Comparison of ENCODE assay signal across 12 mouse cellular contexts in genomic region chr10:86330993-86331680, GRCm38 (mm10). TPM values are rescaled to one million over a fixed set of nuclear protein-coding genes. Genes with fewer than 3 reads are reported as not detected.
DNase-seq lines count a peak whose midpoint lies in the region; ATAC-seq and TF ChIP-seq lines count a peak whose summit lies in the region.
"Had no signal": no experiment of that assay in that cellular context is flagged by ENCODE, and none has a peak within 500 bp of the region (broad histone marks: within the 10 kb centered on the region; RNA-seq: fewer than 3 reads in every experiment).

No protein-coding gene starts in this region.

- H3K4me2 ChIP-seq in liver, embryonic 13.5 days: no peak overlapping the region

- H3K9me3 ChIP-seq in liver, embryonic 13.5 days (replicated peaks): no peaks in the 10 kb centered on the region
- H3K9me3 ChIP-seq: megakaryocyte, embryonic 14.5 days had no signal

- H3K27ac ChIP-seq in left cerebral cortex, adult 2 months: peak overlapping the region; percentile 74
- H3K27ac ChIP-seq in embryonic fibroblast, embryonic 13.5 days (ENCODE audit: insufficient read depth, low read length): peak overlapping the region; percentile 63
- H3K27ac ChIP-seq in liver, embryonic 13.5 days: peak overlapping the region; percentile 51

- whole genome bisulfite sequencing in liver, embryonic 13.5 days (ENCODE audit: insufficient replicate concordance): 59% methylated on average over 5 of the region's 5 CpGs

- no peak overlapping the region for H3K4me3 ChIP-seq in left cerebral cortex, adult 2 months
- no peak overlapping the region for H3K4me3 ChIP-seq in embryonic fibroblast, embryonic 13.5 days (ENCODE audit: insufficient read depth, low read length)
- no peak overlapping the region for H3K4me3 ChIP-seq in liver, embryonic 13.5 days (replicated peaks)
- H3K4me3 ChIP-seq: megakaryocyte, embryonic 14.5 days had no signal

- no peaks in the 10 kb centered on the region for H3K36me3 ChIP-seq in liver, embryonic 13.5 days

- H3K4me1 ChIP-seq in embryonic fibroblast, embryonic 13.5 days (ENCODE audit: control insufficient read depth, insufficient read depth, low read length): peaks cover 32% of the 10 kb centered on the region
- peaks cover 72% of the 10 kb centered on the region for H3K4me1 ChIP-seq in liver, embryonic 13.5 days (replicated peaks)

- TF ChIP-seq CTCF in left cerebral cortex, adult 2 months (IDR thresholded peaks at IDR 0.05): no peak
- no peak for TF ChIP-seq CTCF in embryonic fibroblast, embryonic 13.5 days (IDR thresholded peaks at IDR 0.05; ENCODE audit: borderline replicate concordance, insufficient read depth, low read length)

- intact Hi-C loops in heart, postnatal 14 days (cut with DNase I): no loop called here
- intact Hi-C loops in left cerebral cortex, adult 2 months (cut with DNase I): no loop called here
- intact Hi-C loops in left cerebral cortex, postnatal 36 days (cut with DNase I): no loop called here

- DNase-seq in heart, adult 11 months: peak; percentile 91
- DNase-seq in heart, postnatal 14 days: no peak
- DNase-seq in left cerebral cortex, adult 2 months (ENCODE audit: extremely low spot score in 1 of 2, low spot score in 2 of 2): no peak
- DNase-seq in left cerebral cortex, postnatal 36 days (ENCODE audit: low spot score in 2 of 2): no peak
- DNase-seq in liver, embryonic 13.5 days: no peak
- no peak for DNase-seq in embryo, embryonic 10 days (ENCODE audit: low spot score)
- DNase-seq in right cerebral cortex, postnatal 36 days (ENCODE audit: low spot score in 2 of 2): no peak
- DNase-seq: cerebellum, postnatal 36 days; gastrocnemius, postnatal 14 days had no signal

- no peak for ATAC-seq in liver, embryonic 13.5 days (ENCODE audit: low read depth)
- ATAC-seq: Patski had no signal

- TF ChIP-seq POLR2A in embryonic fibroblast, embryonic 13.5 days (IDR thresholded peaks at IDR 0.05; ENCODE audit: low read depth, low read length): no peak

- no peak overlapping the region for H3K9ac ChIP-seq in liver, embryonic 13.5 days

- no peaks in the 10 kb centered on the region for H3K27me3 ChIP-seq in liver, embryonic 13.5 days
- H3K27me3 ChIP-seq: megakaryocyte, embryonic 14.5 days; Patski had no signal

RNA-seq across cellular contexts. Expression of gene Timp3, which starts 31.0 kb away (rescaled TPM):
- 100 to 1,000 TPM; 163 to 172 TPM for total RNA-seq in heart, postnatal 14 days (2021)
- total RNA-seq in left cerebral cortex, adult 2 months (2021): 10 to 100 TPM; 63.7 to 64.9 TPM
- 10 to 100 TPM; 53.4 to 70.4 TPM for total RNA-seq in left cerebral cortex, postnatal 36 days (2021)
- polyA plus RNA-seq in embryonic fibroblast, embryonic 13.5 days (2011; ENCODE audit: insufficient read length, low read depth, missing spikeins): 657 and 704 TPM in 2 replicates
- polyA plus RNA-seq in liver, embryonic 13.5 days (2015; fragmentation: Nextera tagmentation; extraction: Ambion mirVana): 8.4 and 10.0 TPM in 2 replicates
